Mouse (Mus musculus) stomach, postnatal 0 days (tissue): ENCODE results near the gene Mettl6. TPM values are rescaled to one million over a fixed set of nuclear protein-coding genes. Genes with fewer than 3 reads are reported as not detected.
A peak's percentile ranks its signal among the peaks of the same experiment; 100 is the strongest.

ENCODE experiments used
- ATAC-seq: fragments of 200-750 bp; cut with Nextera tagmentation; 2 replicates; pipeline ENCODE4 v1.8.0; 2017; ENCODE audit not compliant: low FRiP score, low TSS enrichment
- DNase-seq: peaks from one replicate; pipeline ENCODE4 v3.0.0-alpha.2; 2016; ENCODE audit warnings: low spot score
- H3K27ac ChIP-seq: fragments of 300-500 bp; sonication (generic); replicated peaks from 2 replicates; pipeline ENCODE4 v1.5.1; 2014; ENCODE audit warnings: mild to moderate bottlenecking, control low read depth
- H3K27me3 ChIP-seq: fragments of 300-500 bp; sonication (generic); 2 replicates; pipeline ENCODE4 v1.6.1; 2014; ENCODE audit warnings: low read length; ENCODE audit not compliant: control insufficient read depth, insufficient read depth
- H3K36me3 ChIP-seq: fragments of 300-500 bp; sonication (generic); 2 replicates; pipeline ENCODE4 v1.6.1; 2014; ENCODE audit warnings: low read length, mixed read lengths; ENCODE audit not compliant: control insufficient read depth, insufficient read depth
- H3K4me1 ChIP-seq: fragments of 300-500 bp; sonication (generic); replicated peaks from 2 replicates; pipeline ENCODE4 v1.6.1; 2014; ENCODE audit warnings: antibody characterized with exemption; ENCODE audit not compliant: control insufficient read depth, insufficient read depth
- H3K4me2 ChIP-seq: fragments of 300-500 bp; sonication (generic); replicated peaks from 2 replicates; pipeline ENCODE4 v1.6.1; 2014; ENCODE audit warnings: low read depth, mild to moderate bottlenecking, control low read depth, moderate library complexity
- H3K4me3 ChIP-seq: fragments of 300-500 bp; sonication (generic); 2 replicates; pipeline ENCODE4 v1.5.1; 2014; ENCODE audit warnings: low read depth, low read length, control low read depth
- H3K9ac ChIP-seq: fragments of 300-500 bp; sonication (generic); 2 replicates; pipeline ENCODE4 v1.6.1; 2014; ENCODE audit warnings: mild to moderate bottlenecking, low read length, control low read depth, mixed read lengths
- H3K9me3 ChIP-seq: fragments of 300-500 bp; sonication (generic); 2 replicates; pipeline ENCODE4 v1.6.1; 2016; ENCODE audit warnings: low read length; ENCODE audit not compliant: control insufficient read depth
- CTCF ChIP-seq: IDR thresholded peaks from 2 replicates; pipeline ENCODE4 v1.5.1; 2016; ENCODE audit warnings: antibody characterized with exemption, low read depth, mild to moderate bottlenecking, moderate library complexity
- EP300 ChIP-seq: optimal IDR thresholded peaks from 2 replicates; pipeline ENCODE3; 2016; ENCODE audit warnings: antibody characterized with exemption
- WGBS: fragments of 180-500 bp; shearing (Covaris S2); extraction: QIAGEN DNeasy Blood & Tissue Kit; methylation state at CpG from one replicate; pipeline ENCODE4 v1.1.7; 2014; 5-methylcytosine and 5-hydroxymethylcytosine counted together
- polyA plus RNA-seq: library from polyadenylated mRNA; unstranded; fragments of >200 nt; fragmentation: Nextera tagmentation; extraction: Ambion mirVana; gene quantifications from 2 replicates; pipeline ENCODE4 v1.2.1, GENCODE M21; 2015

Gene Mettl6
- polyA plus RNA-seq, 1 experiment from 2014 or later: 31.9 TPM

- DNase-seq: no peak
- H3K9me3 ChIP-seq: no peaks in the 10 kb centered on the region
- WGBS: 68% methylated on average over 7 of the region's 7 CpGs
Measured at GRCm38 (mm10) chr14:31525040-31525810, 30.4 kb upstream of the Mettl6 start.

GRCm38 (mm10) chr14:31521318-31521717 lies 26.5 kb upstream of the Mettl6 start:
- H3K9me3 ChIP-seq: no peaks in the 10 kb centered on the region
- no peak for ATAC-seq
- H3K27me3 ChIP-seq: no peaks in the 10 kb centered on the region
- H3K36me3 ChIP-seq: no peaks in the 10 kb centered on the region
- DNase-seq: no peak
- H3K4me2 ChIP-seq: no peak overlapping the region
- no peak overlapping the region for H3K9ac ChIP-seq
- H3K27ac ChIP-seq: no peak overlapping the region
- 49% methylated on average over 2 of the region's 2 CpGs for WGBS
- no peaks in the 10 kb centered on the region for H3K4me1 ChIP-seq
- no peak for TF ChIP-seq EP300
- no peak for TF ChIP-seq CTCF
- H3K4me3 ChIP-seq: no peak overlapping the region

More at GRCm38 (mm10) chr14:31525040-31525810, 30.4 kb upstream of the Mettl6 start:
- H3K36me3 ChIP-seq: no peaks in the 10 kb centered on the region
- H3K9ac ChIP-seq: no peak overlapping the region
- TF ChIP-seq CTCF: no peak
- TF ChIP-seq EP300: no peak
- H3K4me1 ChIP-seq: no peaks in the 10 kb centered on the region
- H3K27me3 ChIP-seq: no peaks in the 10 kb centered on the region
- no peak overlapping the region for H3K27ac ChIP-seq
- no peak overlapping the region for H3K4me2 ChIP-seq
- ATAC-seq: no peak
- H3K4me3 ChIP-seq: no peak overlapping the region

GRCm38 (mm10) chr14:31519165-31519564 lies 24.3 kb upstream of the Mettl6 start:
- Histone ChIP-seq H3K9ac (no peak overlapping the region), H3K4me1 (no peaks in the 10 kb centered on the region), H3K27ac (no peak overlapping the region), H3K36me3 (no peaks in the 10 kb centered on the region), H3K4me3 (no peak overlapping the region), H3K9me3 (no peaks in the 10 kb centered on the region), H3K4me2 (peak overlapping the region; percentile 12; the same call in 1 of the 2 replicates), H3K27me3 (no peaks in the 10 kb centered on the region)
- DNase-seq: peak; percentile 46
- peak; percentile 76 for ATAC-seq
- TF ChIP-seq EP300: no peak
- TF ChIP-seq CTCF: peak; percentile 86
- 16% methylated on average over 3 of the region's 3 CpGs for WGBS

- Histone ChIP-seq H3K4me3 (no peak overlapping the region), H3K9ac (no peak overlapping the region), H3K27ac (no peak overlapping the region), H3K36me3 (0 out of 2 replicates have a peak, but pooled peaks cover 2% of the 10 kb centered on the region), H3K27me3 (no peaks in the 10 kb centered on the region), H3K4me2 (no peak overlapping the region), H3K9me3 (no peaks in the 10 kb centered on the region), H3K4me1 (no peaks in the 10 kb centered on the region)
- no peak for ATAC-seq
- 88% methylated on average over 2 of the region's 2 CpGs for WGBS
- TF ChIP-seq EP300 (no peak), CTCF (no peak)
- DNase-seq: no peak
Measured at GRCm38 (mm10) chr14:31515895-31516294, 21.1 kb upstream of the Mettl6 start.

- Histone ChIP-seq H3K9me3 (no peaks in the 10 kb centered on the region), H3K27me3 (no peaks in the 10 kb centered on the region)
Measured at GRCm38 (mm10) chr14:31510322-31510721, 15.5 kb upstream of the Mettl6 start.

GRCm38 (mm10) chr14:31509911-31510310 lies 15.1 kb upstream of the Mettl6 start:
- Histone ChIP-seq H3K4me3 (no peak overlapping the region), H3K4me2 (no peak overlapping the region), H3K4me1 (no peaks in the 10 kb centered on the region), H3K27ac (no peak overlapping the region), H3K36me3 (peaks cover 30% of the 10 kb centered on the region), H3K9ac (no peak overlapping the region), H3K27me3 (no peaks in the 10 kb centered on the region), H3K9me3 (no peaks in the 10 kb centered on the region)
- WGBS: 91% methylated on average over 2 of the region's 2 CpGs
- DNase-seq (no peak), ATAC-seq (no peak)
- TF ChIP-seq EP300: no peak
- TF ChIP-seq CTCF: no peak

More at GRCm38 (mm10) chr14:31510322-31510721, 15.5 kb upstream of the Mettl6 start:
- H3K4me2 ChIP-seq: no peak overlapping the region
- no peaks in the 10 kb centered on the region for H3K4me1 ChIP-seq
- ATAC-seq: no peak
- WGBS: 87% methylated on average over 3 of the region's 3 CpGs
- no peak for TF ChIP-seq EP300
- TF ChIP-seq CTCF: no peak
- peaks cover 27% of the 10 kb centered on the region for H3K36me3 ChIP-seq
- no peak overlapping the region for H3K4me3 ChIP-seq
- no peak overlapping the region for H3K9ac ChIP-seq
- no peak overlapping the region for H3K27ac ChIP-seq
- no peak for DNase-seq
